Mouse (Mus musculus): ENCODE measurements around the gene Serp2.

DNA sequence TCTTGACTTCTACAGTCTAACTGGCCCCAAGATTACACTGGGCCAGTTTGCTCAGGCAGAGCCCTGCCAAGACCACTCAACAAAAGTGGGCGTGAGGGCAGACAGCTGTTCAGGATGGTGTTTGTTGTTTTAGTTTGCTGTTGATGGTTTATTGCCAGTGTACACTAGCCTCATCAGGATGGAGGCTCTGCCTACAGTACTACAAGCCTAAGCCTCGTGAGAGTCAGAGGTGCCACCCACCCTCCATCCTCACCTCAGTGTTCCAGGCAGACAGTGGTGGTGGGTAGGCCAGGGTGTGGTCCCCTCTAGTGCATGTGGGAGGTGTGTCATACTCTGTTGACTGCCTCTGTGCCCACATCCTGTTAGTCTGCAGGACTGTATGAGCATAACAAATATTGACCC lies 23.0 kb upstream of the Serp2 start:
- no peak for TF ChIP-seq CTCF (IDR thresholded peaks at IDR 0.05; ENCODE audit: low read depth, low read length)
- no peak for TF ChIP-seq POLR2A (IDR thresholded peaks at IDR 0.05; ENCODE audit: borderline replicate concordance, low read depth, low read length)
